Mouse (Mus musculus) embryo, embryonic 11.5 days (tissue): ENCODE measurements around the gene Tmc8.

ENCODE experiments used
- DNase-seq: peaks from one replicate; pipeline ENCODE4 v3.0.0-alpha.2; 2012; ENCODE audit warnings: low read depth, low spot score

Gene Tmc8

DNA sequence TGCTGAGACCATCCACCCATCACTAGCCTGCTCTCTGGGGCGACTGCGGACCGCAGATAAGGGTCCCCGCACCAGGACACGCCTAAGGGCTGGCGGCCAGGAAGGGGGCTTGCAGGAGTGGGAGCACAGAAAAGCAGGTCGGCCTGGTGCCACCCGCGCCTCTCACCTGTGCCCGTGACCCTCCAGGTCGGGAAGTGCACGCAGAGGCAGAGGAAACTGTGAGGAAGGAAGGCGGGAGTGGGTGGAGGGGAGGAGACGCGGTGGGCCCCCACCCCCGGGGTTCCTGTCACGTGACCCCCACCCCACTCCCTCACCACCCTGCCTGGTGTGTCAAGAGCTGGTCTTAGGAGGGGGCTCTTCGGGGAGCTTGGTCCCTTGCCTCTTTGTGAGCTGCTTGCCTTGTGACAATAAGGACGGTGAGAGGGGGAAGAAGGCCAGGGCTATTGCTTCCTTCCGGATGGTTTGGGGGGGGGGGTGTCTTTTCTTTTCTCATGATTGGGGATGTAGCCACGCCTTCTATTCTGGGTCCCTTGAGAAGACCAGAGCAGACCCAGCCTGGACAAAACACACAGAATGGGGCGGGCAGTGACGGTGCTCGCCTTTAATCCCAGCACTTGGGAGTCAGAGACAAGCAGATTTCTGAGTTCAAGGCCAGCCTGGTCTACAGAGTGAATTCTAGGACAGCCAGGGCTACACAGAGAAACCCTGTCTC lies at the start of gene Tmc8, which contains the start of gene Tmc6:
Gene Tmc8, plus strand, starts transcription at position 84 of the 712 bp plus-strand sequence.
Gene Tmc6, minus strand, starts transcription at position 206 of the 712 bp plus-strand sequence.
- no peak for DNase-seq

DNA sequence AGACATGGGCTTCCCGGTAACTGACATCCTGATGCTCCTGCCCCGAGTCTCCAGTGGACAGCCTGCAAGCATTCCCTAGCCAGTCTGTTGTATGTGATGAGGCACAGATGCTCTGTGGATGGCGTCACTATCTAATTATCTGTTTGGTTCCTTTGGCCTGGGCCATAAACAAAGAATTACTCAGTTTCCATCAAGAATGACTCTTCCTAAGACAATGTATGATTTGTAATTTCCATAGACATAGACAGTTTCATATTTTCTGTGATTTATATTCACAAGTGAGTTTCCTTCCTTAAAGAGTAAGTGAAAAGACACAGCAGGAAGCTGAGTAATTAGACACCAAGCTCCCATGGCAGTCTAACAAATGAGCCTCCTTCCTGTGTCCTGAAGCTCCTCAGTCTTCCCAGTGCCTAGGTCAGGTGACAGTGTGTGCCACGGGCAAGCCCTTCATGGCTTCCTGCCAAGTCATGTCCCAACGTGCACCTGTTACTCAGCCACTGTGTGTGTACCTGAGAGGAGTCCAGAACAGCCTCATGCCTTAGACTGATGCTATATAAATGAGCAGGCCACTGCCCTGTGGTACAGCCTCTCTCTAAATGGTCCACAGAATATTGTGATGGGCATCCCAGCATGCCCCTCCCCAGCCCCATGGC lies 45.7 kb upstream of the Tmc8 start:
- no peak for DNase-seq

- DNase-seq = no peak
Measured at GRCm38 (mm10) chr11:117738123-117738522, 43.8 kb upstream of the Tmc8 start.

GRCm38 (mm10) chr11:117741128-117741527 lies 40.7 kb upstream of the Tmc8 start:
- DNase-seq = no peak

DNA sequence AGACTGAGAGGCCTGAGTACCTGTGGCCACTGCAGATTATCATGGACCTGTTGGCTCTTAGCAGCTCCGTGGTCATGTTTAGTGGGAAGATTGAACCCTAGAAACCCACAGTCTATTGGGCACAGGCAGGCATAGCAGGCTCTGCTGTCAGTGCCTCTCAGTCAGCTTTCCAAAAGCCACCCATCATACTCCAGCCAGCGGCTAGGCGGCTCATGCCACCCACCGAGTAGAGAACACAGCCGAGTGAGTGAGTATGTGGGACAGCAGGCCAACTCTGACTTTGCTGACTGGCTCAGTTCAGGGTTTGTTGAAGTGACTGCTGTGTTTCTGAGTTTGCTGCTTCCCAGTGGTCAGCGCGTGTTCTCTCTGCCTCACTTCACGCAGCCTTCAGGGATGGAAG lies 39.6 kb upstream of the Tmc8 start:
- no peak for DNase-seq

GRCm38 (mm10) chr11:117742715-117743114 lies 39.2 kb upstream of the Tmc8 start:
- no peak for DNase-seq

DNA sequence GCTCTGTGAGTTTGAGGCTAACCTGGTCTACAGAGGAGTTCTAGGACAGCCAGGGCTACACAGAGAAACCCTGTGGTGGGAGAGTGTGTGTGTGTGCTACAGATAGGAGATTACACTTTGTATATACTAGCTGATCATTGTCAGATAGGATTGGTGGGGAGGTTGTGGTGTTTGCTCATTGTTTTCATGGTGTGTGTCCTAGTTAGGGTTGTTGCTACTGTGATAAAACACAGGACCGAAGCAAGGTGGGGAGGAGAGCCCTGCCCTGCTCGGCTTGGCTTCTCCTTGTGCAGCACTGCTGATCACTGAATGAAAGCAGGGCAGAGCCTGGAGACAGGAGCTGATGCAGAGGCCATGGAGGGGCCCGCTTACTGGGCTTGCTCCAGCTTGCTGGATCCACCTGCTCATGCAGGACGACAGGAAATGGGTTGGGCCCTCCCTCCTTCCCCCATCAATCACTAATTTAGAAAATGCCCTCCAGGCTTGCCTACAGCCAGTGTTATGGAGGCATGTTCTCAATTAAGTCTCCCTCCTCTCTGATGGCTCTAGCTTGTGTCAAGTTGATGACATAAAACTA lies 38.3 kb upstream of the Tmc8 start:
- peak; percentile 13 for DNase-seq

DNA sequence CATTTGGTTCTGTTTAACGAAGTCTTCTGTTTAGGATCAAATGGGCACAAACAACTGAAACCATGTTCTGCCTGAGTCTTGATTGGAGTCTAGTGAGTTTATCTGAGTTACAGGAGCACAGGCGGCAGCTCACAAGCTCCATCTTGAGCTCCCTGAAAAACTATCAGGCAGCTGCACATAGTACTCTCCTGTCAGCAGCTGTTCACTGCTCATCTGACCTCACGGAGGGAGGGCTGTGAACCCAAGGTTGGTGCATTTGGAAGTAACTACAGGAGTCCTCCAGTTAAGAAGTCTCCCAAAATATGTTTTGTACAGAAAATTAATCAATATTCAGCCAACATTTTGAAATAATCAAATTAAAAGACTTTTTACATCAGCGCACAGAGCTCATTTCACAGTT lies 33.2 kb upstream of the Tmc8 start:
- no peak for DNase-seq

- DNase-seq = no peak
Measured at GRCm38 (mm10) chr11:117749414-117749813, 32.5 kb upstream of the Tmc8 start.

DNA sequence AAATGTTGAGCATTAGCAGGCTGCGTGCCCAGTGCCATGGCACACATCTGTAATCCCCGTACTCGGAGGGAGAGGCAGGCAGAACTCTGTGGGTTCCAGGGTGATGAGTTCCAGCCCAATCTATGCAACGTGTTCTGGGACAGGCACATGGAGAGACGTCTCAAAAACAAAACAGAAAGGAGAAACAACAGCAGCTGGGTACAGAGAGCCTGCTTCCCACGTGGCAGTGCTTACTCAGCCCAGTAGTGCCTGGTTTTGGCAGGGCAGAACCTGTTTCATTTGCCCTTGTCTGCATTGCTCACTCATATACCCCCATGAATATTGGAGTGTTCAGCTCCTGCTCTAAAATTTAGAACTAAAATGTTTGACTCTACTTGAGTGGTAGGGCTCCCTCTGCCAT lies 30.3 kb upstream of the Tmc8 start:
- no peak for DNase-seq

GRCm38 (mm10) chr11:117755891-117756290 lies 26.0 kb upstream of the Tmc8 start:
- DNase-seq = no peak

DNA sequence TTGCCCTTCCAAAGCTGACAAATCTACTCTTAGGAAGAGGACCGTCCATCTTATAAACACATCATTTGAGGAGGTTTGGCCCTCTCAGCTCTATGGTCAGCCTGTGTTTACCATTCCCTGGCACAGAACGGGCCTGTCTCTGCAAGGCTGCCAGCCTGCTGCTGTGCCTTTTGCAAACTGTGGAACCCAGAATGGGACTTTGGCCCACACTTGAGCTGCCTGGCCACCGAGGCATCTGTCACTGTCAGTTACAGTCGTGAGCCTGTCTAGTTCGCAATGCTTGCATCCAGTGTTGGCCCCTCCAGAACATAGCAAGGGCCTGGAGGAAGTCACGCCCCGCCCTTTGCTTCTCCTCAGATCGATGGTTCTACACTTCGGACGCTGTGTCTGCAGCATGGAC lies 22.6 kb upstream of the Tmc8 start:
- no peak for DNase-seq

DNA sequence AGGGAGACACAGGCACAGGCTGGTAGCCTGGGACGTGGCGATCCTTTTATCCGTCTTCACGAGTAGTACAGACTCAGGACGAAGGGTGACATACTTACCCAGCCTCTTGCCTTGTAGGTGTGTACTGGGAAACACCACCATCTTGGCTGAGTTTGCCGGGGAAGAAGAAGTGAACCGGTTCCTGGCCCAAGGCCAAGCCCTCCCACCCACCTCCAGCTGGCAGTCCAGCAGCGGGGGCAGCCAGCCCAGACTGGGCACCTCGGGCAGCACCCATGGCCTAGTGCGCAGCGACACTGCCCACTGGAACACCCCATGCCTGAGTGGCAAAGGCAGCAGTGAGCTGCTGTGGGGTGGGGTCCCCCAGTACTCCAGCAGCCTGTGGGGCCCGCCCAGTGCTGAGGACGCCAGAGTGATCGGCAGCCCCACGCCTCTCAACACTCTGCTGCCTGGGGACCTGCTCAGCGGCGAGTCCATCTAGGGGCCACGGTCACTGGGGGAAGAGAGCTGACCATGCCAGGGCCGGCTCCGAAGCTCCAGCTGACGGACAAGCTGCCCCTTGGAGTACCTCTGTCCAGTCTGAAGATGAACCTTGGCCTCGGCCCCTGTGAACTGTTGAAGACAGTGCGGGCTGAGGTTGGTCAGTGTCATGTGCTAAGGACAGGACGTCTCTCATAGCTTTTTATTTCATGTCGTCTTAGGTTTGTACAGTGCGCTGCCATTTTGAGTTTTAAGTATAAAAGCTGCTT lies 21.3 kb upstream of the Tmc8 start:
- DNase-seq = no peak

- no peak for DNase-seq
Measured at GRCm38 (mm10) chr11:117761801-117762200, 20.1 kb upstream of the Tmc8 start.

DNA sequence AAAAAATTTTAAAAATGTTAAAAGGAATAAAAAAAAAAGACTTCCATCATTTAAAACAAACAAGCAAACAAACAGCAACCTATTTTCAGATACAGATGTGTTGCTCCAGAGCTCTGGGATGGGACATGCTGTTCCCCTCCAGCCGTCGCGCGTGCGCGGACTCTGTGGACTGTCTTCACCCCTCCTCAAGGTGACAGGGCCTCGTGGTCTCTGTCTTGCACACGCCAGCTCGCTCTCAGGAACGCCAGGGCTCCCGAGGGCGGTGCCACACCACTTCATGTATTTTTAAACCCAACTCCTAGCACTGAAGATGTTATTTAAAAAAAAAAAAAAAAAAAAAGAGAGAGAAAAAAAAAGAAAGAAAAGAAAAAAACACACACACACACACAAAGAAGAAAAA lies 19.6 kb upstream of the Tmc8 start:
- no peak for DNase-seq

DNA sequence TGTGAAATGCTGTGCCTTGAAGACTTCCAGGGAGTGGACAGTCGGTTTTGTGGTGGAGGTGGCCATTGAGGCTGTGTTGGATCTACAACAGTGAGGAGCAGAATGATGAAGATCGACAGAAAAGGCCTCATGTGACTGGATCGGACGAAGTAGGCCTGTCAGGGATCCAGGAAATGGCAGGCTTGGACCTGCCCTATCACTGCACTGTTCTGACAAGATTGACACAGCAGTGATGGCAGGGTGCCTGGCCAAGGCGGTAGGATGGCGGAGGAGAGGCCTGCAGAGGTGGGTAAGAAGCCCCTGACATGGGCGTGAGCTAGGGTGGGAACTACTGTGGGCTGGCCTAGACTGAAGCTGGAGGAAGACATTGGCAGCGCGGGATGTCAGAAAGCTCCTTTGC lies 17.6 kb upstream of the Tmc8 start:
- DNase-seq = no peak

- no peak for DNase-seq
Measured at GRCm38 (mm10) chr11:117765361-117765760, 16.5 kb upstream of the Tmc8 start.

- no peak for DNase-seq
Measured at GRCm38 (mm10) chr11:117766275-117766674, 15.6 kb upstream of the Tmc8 start.

- DNase-seq = no peak
Measured at GRCm38 (mm10) chr11:117768725-117769682, 12.9 kb upstream of the Tmc8 start.

- no peak for DNase-seq
Measured at GRCm38 (mm10) chr11:117769683-117770047, 12.2 kb upstream of the Tmc8 start.

GRCm38 (mm10) chr11:117770407-117770806 lies 11.5 kb upstream of the Tmc8 start:
- no peak for DNase-seq
